Mouse (Mus musculus) CD4-positive, CD25-positive, alpha-beta regulatory T cell, adult 4 months (primary cell): ENCODE measurements around the gene Zbtb20. TPM values are rescaled to one million over a fixed set of nuclear protein-coding genes. Genes with fewer than 3 reads are reported as not detected.

ENCODE experiments used
- ATAC-seq: one replicate; pipeline ENCODE4 v1.8.0; 2017
- polyA plus RNA-seq, 2 experiments: library from polyadenylated mRNA; unstranded; fragments of 100-300 nt; shearing (Covaris generic); gene quantifications; one replicate each; pipeline ENCODE4 v1.2.1; 2017

Gene Zbtb20
- polyA plus RNA-seq, 2 experiments from 2014 or later = 87.0 to 104 TPM

- ATAC-seq = no peak
Measured at GRCm38 (mm10) chr16:43458726-43459223, 583.1 kb downstream of the Zbtb20 start.

DNA sequence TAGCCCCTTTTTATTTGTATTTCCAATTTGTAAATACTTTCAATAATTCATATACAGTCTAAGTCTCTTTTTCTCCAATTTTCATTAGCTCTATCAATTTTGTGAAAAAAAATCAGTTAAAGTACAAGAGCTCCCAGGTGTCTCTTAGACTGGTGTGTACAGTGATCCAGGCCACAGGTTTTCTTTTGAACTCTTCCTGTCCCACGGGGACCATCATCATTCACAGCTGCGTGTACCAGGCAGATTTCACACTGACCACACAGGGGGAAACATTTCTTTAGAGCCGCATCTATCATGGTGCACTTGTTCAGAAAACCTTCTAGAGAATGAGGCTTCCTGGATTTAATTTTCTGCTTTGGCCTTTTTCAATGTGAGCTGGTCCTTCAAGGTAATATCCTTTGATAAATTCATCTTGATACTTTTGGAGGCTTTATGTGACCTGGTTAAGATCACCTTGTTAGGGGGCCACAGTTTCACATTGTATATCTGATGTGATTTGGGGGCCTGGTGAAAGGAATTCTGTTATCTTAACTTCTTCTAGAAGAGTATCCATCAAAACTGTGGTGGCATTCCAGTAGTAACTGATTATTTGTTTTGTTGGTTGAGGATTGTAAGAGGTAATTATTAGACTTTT, 586.2 kb downstream of the Zbtb20 start:
- no peak for ATAC-seq

DNA sequence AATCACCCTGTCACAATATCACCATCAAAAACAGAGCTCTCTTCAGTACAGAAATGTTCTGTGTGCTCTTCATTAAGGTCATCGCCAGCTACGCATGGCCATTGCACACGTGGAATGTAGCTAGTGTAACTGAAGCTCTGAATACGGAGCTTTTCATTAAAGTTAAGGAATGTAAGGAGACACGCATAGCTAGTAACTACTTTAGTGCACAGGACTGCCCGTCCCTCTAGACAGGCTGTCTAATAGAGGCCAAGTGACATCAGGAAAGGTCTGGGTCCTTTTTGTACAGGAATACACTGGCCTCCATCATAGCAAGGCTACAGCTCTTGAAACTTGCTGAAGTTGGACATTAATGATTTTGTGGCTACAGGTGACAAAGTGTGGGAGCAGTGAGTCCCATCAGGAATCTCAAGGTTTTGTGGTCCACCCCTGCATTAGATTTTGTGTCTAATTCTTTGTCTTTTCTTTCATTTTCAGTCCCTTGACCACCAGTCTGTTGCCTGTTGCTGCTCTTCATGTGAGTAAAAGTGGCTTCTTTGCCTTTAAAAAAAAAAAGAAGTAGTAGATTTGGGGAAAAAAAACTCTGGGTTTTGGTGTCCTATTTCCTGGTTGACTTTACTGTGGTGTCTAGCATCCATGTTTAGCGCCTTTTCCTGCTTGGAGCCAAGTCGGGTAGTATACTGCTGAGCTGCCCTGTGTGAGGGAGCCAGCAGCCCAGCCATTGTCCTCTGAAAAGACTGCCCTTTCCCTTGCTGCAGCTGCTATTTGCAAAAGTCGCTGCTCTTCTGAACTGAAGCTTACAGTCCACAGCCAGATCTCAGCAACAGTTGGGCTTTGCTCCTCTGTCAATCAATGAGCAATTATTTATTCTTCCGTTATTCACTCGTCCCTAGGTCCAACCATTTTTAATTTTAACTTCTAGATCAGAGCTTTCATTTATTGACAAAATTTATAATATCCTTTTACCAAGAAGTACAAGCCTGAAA, 587.1 kb downstream of the Zbtb20 start:
- ATAC-seq = no peak

DNA sequence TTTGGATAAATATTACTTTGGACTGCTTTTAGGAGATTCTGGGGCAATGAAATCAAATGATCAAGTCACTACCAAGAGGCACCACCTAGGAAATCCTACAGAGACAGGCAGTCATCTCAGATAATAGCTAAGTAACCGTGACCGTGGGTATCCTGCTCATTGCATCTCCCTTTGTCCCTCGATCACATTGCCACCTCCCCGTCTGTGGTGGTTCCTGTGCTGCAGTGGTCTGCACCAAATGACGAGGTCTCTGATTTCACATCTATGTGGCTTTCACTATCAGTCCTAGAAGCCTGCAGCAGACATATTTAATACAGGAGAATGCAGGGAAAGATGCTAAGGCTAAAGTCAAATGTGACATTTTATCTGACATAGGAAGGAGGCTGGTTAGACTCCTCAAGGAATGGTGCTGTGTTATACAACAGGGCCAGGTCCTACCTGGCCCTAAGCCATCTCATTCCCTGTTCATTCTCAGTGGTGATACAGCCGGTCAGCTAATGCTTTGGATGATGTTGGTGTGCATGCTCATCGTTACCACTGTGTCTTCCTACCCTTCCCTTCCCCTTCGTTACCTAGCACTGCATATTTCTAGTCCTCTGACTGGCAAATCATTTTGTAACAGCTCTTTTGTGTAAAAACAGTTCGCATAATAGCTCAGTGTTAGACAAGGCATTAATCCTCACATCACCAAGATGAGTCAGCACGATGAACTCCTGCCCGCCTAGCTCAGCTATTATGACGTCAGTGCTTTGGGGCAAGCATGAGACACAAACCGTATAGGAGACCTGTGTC, 588.2 kb downstream of the Zbtb20 start:
- no peak for ATAC-seq

DNA sequence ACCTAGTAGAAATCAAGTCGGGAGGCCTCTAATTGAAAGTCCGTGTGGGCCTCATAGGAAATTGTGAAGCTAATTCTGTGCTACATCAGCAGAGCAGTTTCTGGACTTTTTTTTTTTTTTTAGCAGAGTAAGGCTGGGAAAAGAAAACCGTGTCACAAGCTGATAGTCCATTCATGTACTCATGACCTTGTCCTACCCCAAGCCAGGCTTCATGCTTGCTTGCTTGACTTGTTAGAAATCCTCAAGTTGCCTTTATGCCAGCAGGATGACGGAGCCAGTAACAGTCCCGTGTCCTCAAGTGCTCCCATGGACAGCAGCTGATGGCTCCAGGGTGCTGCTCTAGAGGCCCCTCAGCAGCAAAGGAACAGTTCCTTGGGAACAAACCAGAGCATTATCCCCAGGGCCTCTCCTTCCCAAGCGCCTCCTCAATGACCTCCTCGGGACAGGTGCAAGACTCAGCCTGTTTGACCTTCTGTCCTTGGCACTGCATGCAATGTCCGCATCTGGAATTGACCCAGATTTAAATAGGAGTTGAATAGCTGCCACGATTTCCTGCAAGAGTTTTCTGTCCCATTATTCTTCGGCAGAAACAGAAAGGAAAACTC, 588.9 kb downstream of the Zbtb20 start:
- no peak for ATAC-seq

GRCm38 (mm10) chr16:43465368-43465839, 589.7 kb downstream of the Zbtb20 start:
- no peak for ATAC-seq

DNA sequence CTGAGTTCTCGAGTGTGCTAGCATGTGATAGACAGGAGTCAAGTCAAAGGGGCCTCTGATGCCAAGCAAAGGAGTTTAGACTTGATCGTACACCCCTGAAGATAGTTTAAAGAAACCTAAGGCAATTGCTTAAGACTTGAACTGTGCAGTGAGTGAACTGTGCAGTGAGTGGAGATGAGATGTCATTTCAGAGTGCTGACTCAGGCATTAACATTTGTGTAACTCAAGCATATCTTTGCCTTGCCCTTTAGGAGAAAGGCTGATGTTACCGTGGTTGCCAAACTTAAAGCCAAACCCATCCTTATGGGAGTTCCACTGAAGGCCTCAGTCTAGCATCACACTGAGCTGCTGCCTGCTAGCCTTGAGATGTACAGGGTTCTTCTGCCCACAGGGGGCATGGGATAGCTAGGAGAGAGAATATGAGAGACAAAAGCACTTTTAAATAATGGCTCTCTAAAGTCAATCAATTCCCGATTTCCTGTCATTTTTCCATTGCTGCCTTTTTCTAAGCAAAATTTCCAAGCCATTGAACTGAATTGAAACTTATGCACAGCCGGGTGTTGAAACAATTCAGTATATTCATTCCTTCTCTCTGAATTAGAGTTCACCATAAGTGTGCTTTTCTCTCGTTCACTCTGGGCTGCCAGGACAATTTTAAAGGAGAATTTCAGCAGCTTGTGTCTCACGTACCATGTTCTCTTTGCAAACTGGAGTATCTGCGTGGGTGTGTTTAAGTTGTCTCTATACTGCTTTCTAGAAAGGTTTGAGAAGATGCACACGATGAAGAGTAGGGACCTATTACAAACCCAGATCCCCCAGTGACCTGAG, 590.5 kb downstream of the Zbtb20 start:
- ATAC-seq = no peak

GRCm38 (mm10) chr16:43466749-43467065, 591.0 kb downstream of the Zbtb20 start:
- no peak for ATAC-seq

- ATAC-seq = no peak
Measured at GRCm38 (mm10) chr16:43471060-43471459, 595.4 kb downstream of the Zbtb20 start.

GRCm38 (mm10) chr16:43474941-43475728, 599.5 kb downstream of the Zbtb20 start:
- ATAC-seq = no peak

- ATAC-seq = no peak
Measured at GRCm38 (mm10) chr16:43476921-43477320, 601.2 kb downstream of the Zbtb20 start.

DNA sequence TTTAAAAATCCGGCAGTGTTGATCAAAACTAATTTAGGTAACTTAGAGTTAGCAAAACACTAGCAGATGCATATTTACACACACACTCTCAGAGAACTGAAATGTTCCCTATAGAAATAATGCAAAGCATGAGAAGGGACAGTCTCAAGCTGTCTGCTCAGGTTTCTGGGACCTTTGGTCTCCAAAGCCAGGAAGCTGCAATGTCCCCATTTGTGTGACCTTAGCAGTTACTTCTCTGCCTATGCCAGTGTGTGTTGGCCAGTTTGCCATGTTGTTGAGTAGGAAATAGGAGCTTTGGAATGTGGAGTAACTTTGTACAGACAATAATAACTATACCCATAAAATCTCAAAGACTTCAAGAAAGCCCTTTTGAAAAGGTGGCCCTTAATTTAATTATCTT, 602.7 kb downstream of the Zbtb20 start:
- ATAC-seq = no peak

GRCm38 (mm10) chr16:43480532-43480931, 604.9 kb downstream of the Zbtb20 start:
- no peak for ATAC-seq

- ATAC-seq = no peak
Measured at GRCm38 (mm10) chr16:43482125-43482524, 606.4 kb downstream of the Zbtb20 start.

DNA sequence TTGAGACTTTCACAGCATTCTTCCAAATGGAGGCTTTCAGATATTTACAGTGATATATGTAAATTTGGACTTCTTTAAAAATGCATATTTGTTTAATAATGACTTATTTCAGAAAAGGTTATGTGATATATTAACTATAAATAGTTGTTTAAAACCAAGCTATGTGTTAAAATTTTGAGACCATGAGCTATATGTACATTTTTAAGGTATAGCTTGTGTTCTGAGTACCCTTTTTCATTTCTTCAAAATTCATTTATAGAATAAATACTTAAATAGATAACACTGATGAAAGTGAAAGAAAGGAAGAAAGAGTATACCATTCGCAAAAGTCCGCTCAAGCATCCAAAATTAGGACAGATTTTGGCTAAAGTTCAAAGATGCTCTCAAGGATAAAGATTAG, 607.1 kb downstream of the Zbtb20 start:
- no peak for ATAC-seq

DNA sequence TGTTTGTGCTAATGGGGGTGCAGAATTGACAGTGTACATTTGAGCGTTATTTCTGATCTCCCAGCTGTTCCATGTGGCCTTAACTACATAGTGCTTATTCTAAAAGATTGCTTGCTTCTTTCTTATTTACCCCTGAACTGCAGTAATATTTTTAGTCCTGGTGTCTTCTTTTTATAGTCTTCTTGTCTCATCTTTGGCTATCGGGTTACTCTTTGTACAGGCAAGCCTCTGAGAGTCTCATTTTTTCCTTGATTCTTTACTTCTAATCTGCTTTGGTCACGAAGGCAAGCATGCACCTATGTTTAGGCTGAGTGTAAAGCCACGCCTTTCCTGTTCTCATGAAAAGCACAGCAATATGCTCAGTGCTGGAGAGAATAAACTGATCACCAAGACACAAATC, 608.7 kb downstream of the Zbtb20 start:
- no peak for ATAC-seq

DNA sequence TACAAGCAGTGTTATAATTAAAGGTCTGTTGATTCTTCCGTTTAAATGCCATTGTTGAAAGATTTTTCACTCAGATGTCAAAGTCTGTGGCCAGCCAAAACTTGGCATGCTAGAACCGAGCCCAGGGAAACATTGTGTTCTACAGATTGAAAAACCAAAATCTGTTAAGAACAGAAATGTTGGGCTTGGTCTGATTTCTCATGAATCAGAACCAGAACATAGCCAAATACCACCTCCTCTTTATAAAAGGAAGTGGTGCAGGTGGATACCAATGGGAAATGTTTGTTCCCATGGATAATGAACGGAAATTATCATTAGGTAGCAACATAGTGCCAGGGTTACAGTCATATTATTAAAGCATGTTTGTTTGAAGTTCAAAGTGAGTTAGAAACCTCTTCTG, 613.7 kb downstream of the Zbtb20 start:
- no peak for ATAC-seq

- ATAC-seq = no peak
Measured at GRCm38 (mm10) chr16:43489984-43490383, 614.3 kb downstream of the Zbtb20 start.

DNA sequence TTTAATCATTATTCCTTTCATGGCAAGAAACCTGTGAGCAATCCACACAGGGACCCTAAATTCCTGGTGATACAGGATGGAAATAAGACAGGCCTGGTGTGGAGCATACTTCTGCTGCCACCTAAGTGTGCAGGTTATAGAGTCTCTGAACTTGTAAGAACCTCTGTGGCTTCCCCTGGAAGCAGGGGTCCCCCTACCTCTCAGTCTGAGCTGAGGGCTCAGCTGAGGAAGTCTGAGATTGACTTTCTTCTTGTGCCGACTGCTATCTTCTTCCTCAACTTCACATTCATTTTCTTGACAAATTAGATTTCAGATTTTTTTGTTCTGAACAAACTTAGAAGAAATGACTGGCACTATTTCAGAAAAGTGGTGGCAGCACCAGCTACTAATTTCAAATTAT, 617.2 kb downstream of the Zbtb20 start:
- ATAC-seq = no peak

GRCm38 (mm10) chr16:43493596-43494385, 618.1 kb downstream of the Zbtb20 start:
- no peak for ATAC-seq
